Mouse (Mus musculus): ENCODE measurements around the gene Maml2.

Maml2 gene

GRCm38 (mm10) chr9:13497690-13498333 lies 200.1 kb downstream of the Maml2 start:
- DNase-seq, result no peak

- DNase-seq, result no peak
These were observed 202.3 kb downstream of the Maml2 start for GRCm38 (mm10) chr9:13500045-13500444.

- DNase-seq, result no peak
These were observed 207.3 kb downstream of the Maml2 start for GRCm38 (mm10) chr9:13505024-13505423.

- DNase-seq, result peak; percentile 20
These were observed 209.4 kb downstream of the Maml2 start for GRCm38 (mm10) chr9:13506956-13507821.

- no peak for DNase-seq
These were observed 210.0 kb downstream of the Maml2 start for GRCm38 (mm10) chr9:13507822-13508188.

- DNase-seq, result no peak
These were observed 212.0 kb downstream of the Maml2 start for GRCm38 (mm10) chr9:13509751-13510150.

GRCm38 (mm10) chr9:13510621-13511369 lies 213.0 kb downstream of the Maml2 start:
- no peak for DNase-seq

GRCm38 (mm10) chr9:13513135-13513534 lies 215.4 kb downstream of the Maml2 start:
- no peak for DNase-seq

GRCm38 (mm10) chr9:13514435-13514834 lies 216.7 kb downstream of the Maml2 start:
- no peak for DNase-seq

- DNase-seq, result no peak
These were observed 218.2 kb downstream of the Maml2 start for GRCm38 (mm10) chr9:13515976-13516375.

- no peak for DNase-seq
These were observed 220.3 kb downstream of the Maml2 start for GRCm38 (mm10) chr9:13518031-13518430.

GRCm38 (mm10) chr9:13518441-13518971 lies 220.7 kb downstream of the Maml2 start:
- DNase-seq, result no peak

- no peak for DNase-seq
These were observed 224.5 kb downstream of the Maml2 start for GRCm38 (mm10) chr9:13522061-13522820.

GRCm38 (mm10) chr9:13523046-13523445 lies 225.3 kb downstream of the Maml2 start:
- no peak for DNase-seq

- DNase-seq, result no peak
These were observed 227.3 kb downstream of the Maml2 start for GRCm38 (mm10) chr9:13525075-13525474.

GRCm38 (mm10) chr9:13525561-13526255 lies 228.0 kb downstream of the Maml2 start:
- DNase-seq, result no peak

GRCm38 (mm10) chr9:13530575-13530974 lies 232.8 kb downstream of the Maml2 start:
- DNase-seq, result no peak

- DNase-seq, result no peak
These were observed 235.4 kb downstream of the Maml2 start for GRCm38 (mm10) chr9:13533076-13533707.

- no peak for DNase-seq
These were observed 238.0 kb downstream of the Maml2 start for GRCm38 (mm10) chr9:13535803-13536202.

GRCm38 (mm10) chr9:13536419-13537261 lies 238.9 kb downstream of the Maml2 start:
- peak; percentile 33 for DNase-seq
